Mouse (Mus musculus) spleen, adult 2 months (tissue): ENCODE data around the gene Ryr1.

Experiments
- CTCF ChIP-seq: fragments of 200-500 bp; IDR thresholded peaks from 2 replicates; pipeline ENCODE4 v1.5.1; 2011; ENCODE audit warnings: mild to moderate bottlenecking, inconsistent platforms; ENCODE audit not compliant: insufficient read depth, insufficient read length, insufficient replicate concordance; ENCODE audit errors: extremely low read depth
- POLR2A ChIP-seq: fragments of 200-500 bp; IDR thresholded peaks from 2 replicates; pipeline ENCODE4 v1.6.1; 2011; ENCODE audit warnings: low read depth, low read length, inconsistent platforms

DNA sequence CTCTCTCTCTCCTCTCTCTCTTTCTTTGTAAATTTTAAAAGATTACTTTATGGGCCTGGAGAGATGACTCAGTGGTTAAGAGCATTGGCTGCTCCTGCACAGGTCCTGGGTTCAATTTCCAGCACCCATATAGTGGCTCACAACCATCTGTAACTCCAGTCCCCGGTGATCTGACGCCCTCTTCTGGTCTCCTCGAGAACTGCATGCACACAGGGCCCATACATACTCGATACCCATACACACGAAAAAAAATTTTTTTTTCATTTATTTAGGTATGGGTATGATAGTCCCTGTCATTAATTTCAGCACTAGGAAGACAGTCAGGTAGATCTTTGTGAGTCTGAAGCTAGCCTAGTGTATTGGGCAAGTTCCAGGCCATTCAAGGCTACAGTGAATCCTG is 83.8 kb downstream of the Ryr1 start:
- TF ChIP-seq POLR2A: no peak
- TF ChIP-seq CTCF: no peak
